Mouse (Mus musculus) megakaryocyte-erythroid progenitor cell, adult 5-6 weeks (primary cell): ENCODE data around the gene Thnsl2. TPM values are rescaled to one million over a fixed set of nuclear protein-coding genes. Genes with fewer than 3 reads are reported as not detected.

Experiments
- ATAC-seq: replicated peaks from 2 replicates; pipeline ENCODE4 v1.8.0; 2016; ENCODE audit warnings: mild to moderate bottlenecking, inconsistent platforms; ENCODE audit not compliant: severe bottlenecking, poor library complexity, low FRiP score, low TSS enrichment
- total RNA-seq, 2 experiments: library from RNA; stranded (forward) in 1 of 2; stranded (reverse) in 1 of 2; fragments of 200-1000, 215-1000 nt in 1 of 2; fragments of >200 nt in 1 of 2; fragmentation: Nextera tagmentation in 1 of 2; gene quantifications; 2 replicates each; pipeline ENCODE4 v1.2.3; 2014 to 2017

The Thnsl2 gene
- total RNA-seq (2014; fragmentation: Nextera tagmentation) (0.22 TPM in 1 of 2 replicates, not detected in the other), total RNA-seq (2017) (not detected in 2 replicates)

GRCm38 (mm10) chr6:71143894-71144455 is at the start of gene Thnsl2:
Gene Thnsl2 (minus strand): TSS chr6:71144439.
- peak; percentile 95 for ATAC-seq

GRCm38 (mm10) chr6:71193151-71193740 is 49.0 kb upstream of the Thnsl2 start:
- no peak for ATAC-seq

GRCm38 (mm10) chr6:71190501-71190900 is 46.3 kb upstream of the Thnsl2 start:
- ATAC-seq, result no peak

- ATAC-seq, result no peak
These were observed 45.3 kb upstream of the Thnsl2 start for GRCm38 (mm10) chr6:71189578-71189977.

GRCm38 (mm10) chr6:71184941-71185604 is 40.8 kb upstream of the Thnsl2 start:
- ATAC-seq, result no peak

- no peak for ATAC-seq
These were observed 36.4 kb upstream of the Thnsl2 start for GRCm38 (mm10) chr6:71180596-71180995.

- no peak for ATAC-seq
These were observed 28.8 kb upstream of the Thnsl2 start for GRCm38 (mm10) chr6:71172812-71173580.

- ATAC-seq, result 0 out of 2 replicates have a peak, but pooled peaks have one; percentile 57
These were observed 22.4 kb upstream of the Thnsl2 start for GRCm38 (mm10) chr6:71166551-71167169.

GRCm38 (mm10) chr6:71164394-71164793 is 20.2 kb upstream of the Thnsl2 start:
- peak; percentile 63 for ATAC-seq

GRCm38 (mm10) chr6:71162269-71162668 is 18.0 kb upstream of the Thnsl2 start:
- no peak for ATAC-seq

GRCm38 (mm10) chr6:71161290-71161689 is 17.1 kb upstream of the Thnsl2 start:
- no peak for ATAC-seq

GRCm38 (mm10) chr6:71156674-71157326 is 12.6 kb upstream of the Thnsl2 start:
- ATAC-seq, result 0 out of 2 replicates have a peak, but pooled peaks have one; percentile 37

GRCm38 (mm10) chr6:71154861-71155260 is 10.6 kb upstream of the Thnsl2 start:
- no peak for ATAC-seq

GRCm38 (mm10) chr6:71153486-71153885 is 9.2 kb upstream of the Thnsl2 start:
- ATAC-seq, result no peak

GRCm38 (mm10) chr6:71151098-71151497 is 6.9 kb upstream of the Thnsl2 start:
- ATAC-seq, result no peak

- peak; percentile 86 for ATAC-seq
These were observed 5.3 kb upstream of the Thnsl2 start for GRCm38 (mm10) chr6:71149534-71149933.

GRCm38 (mm10) chr6:71148336-71148735 is 4.1 kb upstream of the Thnsl2 start:
- ATAC-seq, result no peak

- ATAC-seq, result no peak
These were observed 1.2 kb upstream of the Thnsl2 start for GRCm38 (mm10) chr6:71145288-71145989.
